Mouse (Mus musculus) erythroblast, embryonic 14.5 days (primary cell): ENCODE measurements around the gene Carm1.

ENCODE experiments used
- GATA1 ChIP-seq: IDR thresholded peaks from 2 replicates; pipeline ENCODE4 v1.6.1; 2012; ENCODE audit warnings: low read length, inconsistent platforms, mixed read lengths
- TAL1 ChIP-seq: IDR thresholded peaks from 3 replicates; pipeline ENCODE4 v1.6.1; 2012; ENCODE audit warnings: low read length, inconsistent platforms, mixed read lengths

GRCm38 (mm10) chr9:21545351-21545915 lies 1.3 kb upstream of the Carm1 start:
- no peak for TF ChIP-seq GATA1
- TF ChIP-seq TAL1: no peak
